8 mouse cellular contexts compared by ENCODE assay signal in genomic region chr14:57526050-57526623, GRCm38 (mm10). TPM values are rescaled to one million over a fixed set of nuclear protein-coding genes. Genes with fewer than 3 reads are reported as not detected.
A peak's percentile ranks its signal among the peaks of the same experiment; 100 is the strongest.
DNase-seq lines count a peak whose midpoint lies in the region; ATAC-seq and TF ChIP-seq lines count a peak whose summit lies in the region.

No protein-coding gene starts in this region.

- peak overlapping the region; percentile 95 for H3K4me2 ChIP-seq in embryonic facial prominence, embryonic 11.5 days (ENCODE audit: low read depth, low read length)
- H3K4me2 ChIP-seq in intestine, embryonic 16.5 days (ENCODE audit: low read depth, low read length), result peak overlapping the region; percentile 91
- H3K4me2 ChIP-seq in neural tube, embryonic 12.5 days (replicated peaks), result peak overlapping the region; percentile 89

- TF ChIP-seq CTCF in left cerebral cortex, adult 2 months (IDR thresholded peaks at IDR 0.05), result no peak

- intact Hi-C loops in left cerebral cortex, adult 2 months (cut with DNase I), result loop anchor here (5.0 kb wide), 2 partner anchors 91 to 114 kb away; no protein-coding TSS in a partner anchor

- ATAC-seq in embryonic facial prominence, embryonic 11.5 days (replicated peaks; ENCODE audit: insufficient number of reproducible peaks, low FRiP score, low TSS enrichment, low read depth), result peak; percentile 15; the same call in 1 of the 2 replicates
- ATAC-seq in intestine, embryonic 16.5 days, result peak; percentile 30
- 0 out of 2 replicates have a peak, but pooled peaks have one; percentile 10 for ATAC-seq in neural tube, embryonic 12.5 days (ENCODE audit: low FRiP score, low read depth)
- no peak for ATAC-seq in monocyte, adult 5-6 weeks (replicated peaks; ENCODE audit: insufficient number of reproducible peaks, low FRiP score, low TSS enrichment, poor library complexity, severe bottlenecking)

- peak overlapping the region; percentile 78 for H3K27ac ChIP-seq in left cerebral cortex, adult 2 months
- H3K27ac ChIP-seq in embryonic facial prominence, embryonic 11.5 days (replicated peaks; ENCODE audit: low read depth, low read length), result no peak overlapping the region
- peak overlapping the region; percentile 10; the same call in 1 of the 2 replicates for H3K27ac ChIP-seq in intestine, embryonic 16.5 days (ENCODE audit: low read length)
- no peak overlapping the region for H3K27ac ChIP-seq in neural tube, embryonic 12.5 days

- H3K4me3 ChIP-seq in left cerebral cortex, adult 2 months, result peak overlapping the region; percentile 58
- H3K4me3 ChIP-seq in embryonic facial prominence, embryonic 11.5 days (ENCODE audit: low read depth, low read length), result peak overlapping the region; percentile 72; the same call in 1 of the 2 replicates
- peak overlapping the region; percentile 75 for H3K4me3 ChIP-seq in intestine, embryonic 16.5 days (ENCODE audit: low read length)
- H3K4me3 ChIP-seq in neural tube, embryonic 12.5 days, result peak overlapping the region; percentile 80

- H3K9ac ChIP-seq in embryonic facial prominence, embryonic 11.5 days (replicated peaks; ENCODE audit: low read length), result no peak overlapping the region
- H3K9ac ChIP-seq in intestine, embryonic 16.5 days (ENCODE audit: low read depth, low read length), result no peak overlapping the region
- H3K9ac ChIP-seq in neural tube, embryonic 12.5 days, result no peak overlapping the region

- WGBS in embryonic facial prominence, embryonic 11.5 days, result 56% methylated on average over 10 of the region's 10 CpGs
- 53% methylated on average over 10 of the region's 10 CpGs for WGBS in intestine, embryonic 16.5 days
- 59% methylated on average over 10 of the region's 10 CpGs for WGBS in neural tube, embryonic 12.5 days

- H3K27me3 ChIP-seq in embryonic facial prominence, embryonic 11.5 days (ENCODE audit: control insufficient read depth, insufficient read depth, low read length), result peaks cover 12% of the 10 kb centered on the region
- H3K27me3 ChIP-seq in intestine, embryonic 16.5 days (replicated peaks; ENCODE audit: control insufficient read depth, insufficient read depth, low read length), result no peaks in the 10 kb centered on the region
- peaks cover 24% of the 10 kb centered on the region for H3K27me3 ChIP-seq in neural tube, embryonic 12.5 days (replicated peaks)

- DNase-seq in left cerebral cortex, adult 2 months (ENCODE audit: extremely low spot score in 1 of 2, low spot score in 2 of 2), result no peak
- no peak for DNase-seq in left cerebral cortex, adult 11 months (ENCODE audit: low spot score)
- DNase-seq in embryonic facial prominence, embryonic 11.5 days (ENCODE audit: low spot score), result no peak
- no peak for DNase-seq in gastrocnemius, adult 18-20 months (ENCODE audit: low spot score)
- DNase-seq in thymus, postnatal 14 days, result no peak

- no peaks in the 10 kb centered on the region for H3K36me3 ChIP-seq in embryonic facial prominence, embryonic 11.5 days (replicated peaks; ENCODE audit: control insufficient read depth, insufficient read depth, low read depth, low read length)
- no peaks in the 10 kb centered on the region for H3K36me3 ChIP-seq in intestine, embryonic 16.5 days (ENCODE audit: control insufficient read depth, insufficient read depth, low read length)
- no peaks in the 10 kb centered on the region for H3K36me3 ChIP-seq in neural tube, embryonic 12.5 days

- no peaks in the 10 kb centered on the region for H3K4me1 ChIP-seq in embryonic facial prominence, embryonic 11.5 days (ENCODE audit: control insufficient read depth, insufficient read depth, low read length)
- H3K4me1 ChIP-seq in intestine, embryonic 16.5 days (ENCODE audit: control insufficient read depth, insufficient read depth, low read length), result peaks cover 18% of the 10 kb centered on the region
- H3K4me1 ChIP-seq in neural tube, embryonic 12.5 days, result 0 out of 2 replicates have a peak, but pooled peaks cover 7% of the 10 kb centered on the region

- no peaks in the 10 kb centered on the region for H3K9me3 ChIP-seq in embryonic facial prominence, embryonic 11.5 days (replicated peaks; ENCODE audit: control insufficient read depth, low read length)
- no peaks in the 10 kb centered on the region for H3K9me3 ChIP-seq in intestine, embryonic 16.5 days (ENCODE audit: control insufficient read depth, low read length)
- no peaks in the 10 kb centered on the region for H3K9me3 ChIP-seq in neural tube, embryonic 12.5 days

RNA-seq across cellular contexts. Expression of gene Il17d, which starts 1.6 kb away (rescaled TPM):
- total RNA-seq in left cerebral cortex, adult 2 months (2021), result 10 to 100 TPM; 15.4 to 17.7 TPM
- 0.60 and 1.6 TPM in 2 replicates for polyA plus RNA-seq in embryonic facial prominence, embryonic 11.5 days (2014; fragmentation: Nextera tagmentation; extraction: Ambion mirVana)
- 0.51 and 4.2 TPM in 2 replicates for polyA plus RNA-seq in intestine, embryonic 16.5 days (2015; fragmentation: Nextera tagmentation; extraction: Ambion mirVana)
- 3.4 and 3.6 TPM in 2 replicates for polyA plus RNA-seq in neural tube, embryonic 12.5 days (2016; fragmentation: Nextera tagmentation; extraction: Ambion mirVana)
- total RNA-seq in gastrocnemius, adult 18-20 months (2021), result 1 to 10 TPM; 1.4 to 1.6 TPM
- not detected in 3 replicates for total RNA-seq in monocyte, adult 5-6 weeks (2017)

RNA-seq across cellular contexts. Expression of gene Eef1akmt1, which starts 45.3 kb away (rescaled TPM):
- total RNA-seq in left cerebral cortex, adult 2 months (2021), result 10 to 100 TPM; 30.7 to 38.0 TPM
- 102 and 104 TPM in 2 replicates for polyA plus RNA-seq in embryonic facial prominence, embryonic 11.5 days (2014; fragmentation: Nextera tagmentation; extraction: Ambion mirVana)
- polyA plus RNA-seq in intestine, embryonic 16.5 days (2015; fragmentation: Nextera tagmentation; extraction: Ambion mirVana), result 89.8 and 91.7 TPM in 2 replicates
- polyA plus RNA-seq in neural tube, embryonic 12.5 days (2016; fragmentation: Nextera tagmentation; extraction: Ambion mirVana), result 80.8 and 84.7 TPM in 2 replicates
- 10 to 100 TPM; 45.1 to 47.3 TPM for total RNA-seq in gastrocnemius, adult 18-20 months (2021)
- total RNA-seq in monocyte, adult 5-6 weeks (2017), result 6.9 to 17.5 TPM (median 7.5 TPM) in 3 replicates

Comparison
In these comparisons a context has a peak if more than half of its experiments do, and no peak if none do; other contexts are left out.
1. H3K27ac ChIP-seq: peak in left cerebral cortex, adult 2 months (single experiment) and intestine, embryonic 16.5 days (single experiment); none in embryonic facial prominence, embryonic 11.5 days (single experiment) and neural tube, embryonic 12.5 days (single experiment).
2. RNA of gene Il17d, which starts 1.6 kb away (total RNA-seq): 15.4 to 17.7 TPM in left cerebral cortex, adult 2 months; 1.4 to 1.6 TPM in gastrocnemius, adult 18-20 months and not detected in monocyte, adult 5-6 weeks; every median in the first group is over 4 times any median in the second.
3. Peak in every context shown above with its lines, with median percentiles within 50 percentile points of each other: H3K4me3 ChIP-seq and H3K4me2 ChIP-seq.